Mouse (Mus musculus): ENCODE measurements around the gene Dap. TPM values are rescaled to one million over a fixed set of nuclear protein-coding genes. Genes with fewer than 3 reads are reported as not detected.

Dap gene
- total RNA-seq, 1 experiment from 2014 or later: 45.6 TPM

- no peak for ATAC-seq (ENCODE audit: extremely low read depth, insufficient number of reproducible peaks, low FRiP score, poor library complexity, severe bottlenecking)
Measured at GRCm38 (mm10) chr15:31235794-31236548, 11.9 kb downstream of the Dap start.

GRCm38 (mm10) chr15:31236549-31236907, 12.4 kb downstream of the Dap start:
- no peak for ATAC-seq (ENCODE audit: extremely low read depth, insufficient number of reproducible peaks, low FRiP score, poor library complexity, severe bottlenecking)

GRCm38 (mm10) chr15:31237368-31237767, 13.3 kb downstream of the Dap start:
- ATAC-seq (ENCODE audit: extremely low read depth, insufficient number of reproducible peaks, low FRiP score, poor library complexity, severe bottlenecking): no peak

- no peak for ATAC-seq (ENCODE audit: extremely low read depth, insufficient number of reproducible peaks, low FRiP score, poor library complexity, severe bottlenecking)
Measured at GRCm38 (mm10) chr15:31237898-31238297, 13.8 kb downstream of the Dap start.

- ATAC-seq (ENCODE audit: extremely low read depth, insufficient number of reproducible peaks, low FRiP score, poor library complexity, severe bottlenecking): no peak
Measured at GRCm38 (mm10) chr15:31238611-31239010, 14.5 kb downstream of the Dap start.

- ATAC-seq (ENCODE audit: extremely low read depth, insufficient number of reproducible peaks, low FRiP score, poor library complexity, severe bottlenecking): no peak
Measured at GRCm38 (mm10) chr15:31239713-31240112, 15.6 kb downstream of the Dap start.

- ATAC-seq (ENCODE audit: extremely low read depth, insufficient number of reproducible peaks, low FRiP score, poor library complexity, severe bottlenecking): no peak
Measured at GRCm38 (mm10) chr15:31240181-31240580, 16.1 kb downstream of the Dap start.

GRCm38 (mm10) chr15:31243260-31243659, 19.1 kb downstream of the Dap start:
- no peak for ATAC-seq (ENCODE audit: extremely low read depth, insufficient number of reproducible peaks, low FRiP score, poor library complexity, severe bottlenecking)

GRCm38 (mm10) chr15:31244696-31245445, 20.8 kb downstream of the Dap start:
- no peak for ATAC-seq (ENCODE audit: extremely low read depth, insufficient number of reproducible peaks, low FRiP score, poor library complexity, severe bottlenecking)

GRCm38 (mm10) chr15:31245934-31246333, 21.8 kb downstream of the Dap start:
- ATAC-seq (ENCODE audit: extremely low read depth, insufficient number of reproducible peaks, low FRiP score, poor library complexity, severe bottlenecking): no peak

- no peak for ATAC-seq (ENCODE audit: extremely low read depth, insufficient number of reproducible peaks, low FRiP score, poor library complexity, severe bottlenecking)
Measured at GRCm38 (mm10) chr15:31247035-31247434, 22.9 kb downstream of the Dap start.

- ATAC-seq (ENCODE audit: extremely low read depth, insufficient number of reproducible peaks, low FRiP score, poor library complexity, severe bottlenecking): no peak
Measured at GRCm38 (mm10) chr15:31248882-31249281, 24.8 kb downstream of the Dap start.

- ATAC-seq (ENCODE audit: extremely low read depth, insufficient number of reproducible peaks, low FRiP score, poor library complexity, severe bottlenecking): no peak
Measured at GRCm38 (mm10) chr15:31250027-31250426, 25.9 kb downstream of the Dap start.

- no peak for ATAC-seq (ENCODE audit: extremely low read depth, insufficient number of reproducible peaks, low FRiP score, poor library complexity, severe bottlenecking)
Measured at GRCm38 (mm10) chr15:31250676-31251075, 26.6 kb downstream of the Dap start.

GRCm38 (mm10) chr15:31251189-31251588, 27.1 kb downstream of the Dap start:
- ATAC-seq (ENCODE audit: extremely low read depth, insufficient number of reproducible peaks, low FRiP score, poor library complexity, severe bottlenecking): no peak

GRCm38 (mm10) chr15:31252590-31253311, 28.6 kb downstream of the Dap start:
- no peak for ATAC-seq (ENCODE audit: extremely low read depth, insufficient number of reproducible peaks, low FRiP score, poor library complexity, severe bottlenecking)

GRCm38 (mm10) chr15:31253380-31253779, 29.3 kb downstream of the Dap start:
- no peak for ATAC-seq (ENCODE audit: extremely low read depth, insufficient number of reproducible peaks, low FRiP score, poor library complexity, severe bottlenecking)

- no peak for ATAC-seq (ENCODE audit: extremely low read depth, insufficient number of reproducible peaks, low FRiP score, poor library complexity, severe bottlenecking)
Measured at GRCm38 (mm10) chr15:31253963-31254362, 29.8 kb downstream of the Dap start.

GRCm38 (mm10) chr15:31254939-31255535, 30.9 kb downstream of the Dap start:
- ATAC-seq (ENCODE audit: extremely low read depth, insufficient number of reproducible peaks, low FRiP score, poor library complexity, severe bottlenecking): no peak
